Mouse (Mus musculus): ENCODE data around the gene Chpf2.

- TF ChIP-seq CTCF (IDR thresholded peaks at IDR 0.05; ENCODE audit: insufficient read depth, low read depth, low read length) (no peak), POLR2A (IDR thresholded peaks at IDR 0.05; ENCODE audit: insufficient read depth, low read depth, low read length) (no peak)
These were observed 7.4 kb downstream of the Chpf2 start for GRCm38 (mm10) chr5:24593928-24594327.

All from olfactory bulb, adult 2 months (tissue).